Mouse (Mus musculus) macrophage (primary cell): ENCODE measurements around the gene Osbpl10. TPM values are rescaled to one million over a fixed set of nuclear protein-coding genes. Genes with fewer than 3 reads are reported as not detected.

Experiments
- H3K27ac ChIP-seq: fragments of 350-480 bp; formaldehyde crosslinking; 2 replicates; pipeline ENCODE4 v1.9.0; 2021
- H3K36me3 ChIP-seq: fragments of 350-480 bp; formaldehyde crosslinking; 2 replicates; pipeline ENCODE4 v1.9.0; 2021; ENCODE audit errors: inconsistent target
- H3K4me3 ChIP-seq: fragments of 350-480 bp; formaldehyde crosslinking; 2 replicates; pipeline ENCODE4 v1.9.0; 2021; ENCODE audit errors: inconsistent target
- H3K79me2 ChIP-seq: fragments of 350-480 bp; formaldehyde crosslinking; 2 replicates; pipeline ENCODE4 v1.9.0; 2021; ENCODE audit errors: inconsistent target
- WGBS: methylation state at CpG from one replicate; pipeline ENCODE4 v1.1.7; 2026; ENCODE audit warnings: inconsistent platforms; ENCODE audit not compliant: missing documents; 5-methylcytosine and 5-hydroxymethylcytosine counted together
- polyA plus RNA-seq: library from polyadenylated mRNA; stranded (reverse); fragments of 250-400 nt; gene quantifications from 3 replicates; pipeline ENCODE4 v1.2.4, GENCODE M21; 2018; ENCODE audit warnings: inconsistent platforms

Osbpl10 gene
- polyA plus RNA-seq, 1 experiment from 2014 or later = not detected

GRCm38 (mm10) chr9:115120276-115120675 lies 141.9 kb downstream of the Osbpl10 start:
- 93% methylated on average over 5 of the region's 5 CpGs for WGBS
- H3K79me2 ChIP-seq = no peaks in the 10 kb centered on the region
- H3K4me3 ChIP-seq = no peak overlapping the region
- no peak overlapping the region for H3K27ac ChIP-seq
- H3K36me3 ChIP-seq = no peaks in the 10 kb centered on the region

GRCm38 (mm10) chr9:115120678-115121224 lies 142.4 kb downstream of the Osbpl10 start:
- Histone ChIP-seq H3K4me3 (no peak overlapping the region), H3K36me3 (no peaks in the 10 kb centered on the region), H3K79me2 (no peaks in the 10 kb centered on the region), H3K27ac (no peak overlapping the region)
- 75% methylated on average over 17 of the region's 17 CpGs for WGBS

- H3K27ac ChIP-seq = no peak overlapping the region
- H3K36me3 ChIP-seq = no peaks in the 10 kb centered on the region
- H3K4me3 ChIP-seq = no peak overlapping the region
- WGBS = 89% methylated on average over 10 of the region's 10 CpGs
- no peaks in the 10 kb centered on the region for H3K79me2 ChIP-seq
These were observed 149.0 kb downstream of the Osbpl10 start for GRCm38 (mm10) chr9:115127342-115127741.

DNA sequence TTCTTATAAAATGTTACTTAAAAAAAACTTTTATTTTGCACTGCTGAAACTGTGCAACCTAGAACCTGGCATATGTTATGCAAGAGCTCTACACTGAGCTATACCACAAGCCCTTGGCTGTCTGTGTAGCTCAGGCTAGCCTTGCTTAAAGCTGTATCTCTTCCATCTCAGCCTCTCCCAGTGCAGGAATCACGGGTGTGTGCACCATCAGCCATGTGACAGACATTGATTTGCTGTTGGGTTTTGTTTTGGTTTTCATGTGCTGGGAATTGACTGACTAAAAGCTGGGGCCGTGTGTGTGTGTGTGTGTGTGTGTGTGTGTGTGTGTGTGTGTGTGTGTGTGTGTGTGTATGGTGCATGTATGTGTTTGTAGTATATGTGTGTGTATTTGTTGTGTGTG lies 155.6 kb downstream of the Osbpl10 start:
- 81% methylated on average over 2 of the region's 2 CpGs for WGBS
- Histone ChIP-seq H3K4me3 (no peak overlapping the region), H3K79me2 (no peaks in the 10 kb centered on the region)

GRCm38 (mm10) chr9:115134736-115135135 lies 156.4 kb downstream of the Osbpl10 start:
- no peaks in the 10 kb centered on the region for H3K36me3 ChIP-seq
- 86% methylated on average over 4 of the region's 4 CpGs for WGBS
- no peak overlapping the region for H3K4me3 ChIP-seq
- H3K79me2 ChIP-seq = no peaks in the 10 kb centered on the region
- H3K27ac ChIP-seq = no peak overlapping the region

More for the DNA sequence above, 155.6 kb downstream of the Osbpl10 start:
- H3K27ac ChIP-seq = no peak overlapping the region
- H3K36me3 ChIP-seq = no peaks in the 10 kb centered on the region

- Histone ChIP-seq H3K79me2 (no peaks in the 10 kb centered on the region), H3K36me3 (no peaks in the 10 kb centered on the region), H3K4me3 (no peak overlapping the region), H3K27ac (no peak overlapping the region)
- WGBS = 87% methylated on average over 8 of the region's 8 CpGs
These were observed 157.0 kb downstream of the Osbpl10 start for GRCm38 (mm10) chr9:115135352-115135751.

GRCm38 (mm10) chr9:115137858-115138257 lies 159.5 kb downstream of the Osbpl10 start:
- no peaks in the 10 kb centered on the region for H3K79me2 ChIP-seq
- 64% methylated on average over 3 of the region's 3 CpGs for WGBS
- no peak overlapping the region for H3K27ac ChIP-seq

DNA sequence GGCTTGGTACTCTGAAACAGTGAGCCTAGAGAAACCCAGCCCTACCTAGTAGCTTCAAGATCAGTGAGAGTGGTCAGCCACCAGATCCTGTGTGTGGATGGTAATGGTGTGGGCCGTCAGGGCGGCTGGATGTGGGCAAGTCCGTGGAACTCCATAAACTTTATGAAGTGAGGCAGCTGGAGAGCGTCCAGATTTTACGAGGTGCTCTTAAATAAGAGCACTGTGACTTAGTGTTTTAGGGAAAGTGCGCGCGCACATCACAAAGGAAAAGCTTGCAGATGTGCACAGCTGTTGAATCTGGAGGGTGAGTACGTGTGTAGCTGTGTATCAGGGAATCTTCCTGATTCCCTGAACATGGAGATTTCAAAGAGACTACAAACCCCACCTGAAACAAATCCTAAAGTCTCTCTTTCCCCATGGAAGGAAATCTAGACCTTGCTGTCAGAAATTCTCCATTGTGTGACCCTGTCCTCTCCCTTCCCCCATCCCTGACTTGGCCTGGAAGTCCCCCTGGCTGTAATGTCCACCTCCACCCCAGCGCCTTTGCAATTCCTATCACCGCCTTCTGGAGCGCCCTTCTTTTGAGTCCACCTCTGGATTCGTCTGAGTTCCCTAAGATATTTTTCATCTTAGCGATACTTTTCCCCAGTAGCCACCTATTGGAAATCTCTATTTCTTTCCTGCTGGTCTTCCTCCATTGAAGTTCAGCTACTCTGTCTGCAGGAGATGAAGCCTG lies 161.4 kb downstream of the Osbpl10 start:
- H3K4me3 ChIP-seq = no peak overlapping the region
- H3K36me3 ChIP-seq = no peaks in the 10 kb centered on the region
- 88% methylated on average over 14 of the region's 14 CpGs for WGBS
- no peak overlapping the region for H3K27ac ChIP-seq
- no peaks in the 10 kb centered on the region for H3K79me2 ChIP-seq

More at GRCm38 (mm10) chr9:115137858-115138257, 159.5 kb downstream of the Osbpl10 start:
- Histone ChIP-seq H3K4me3 (no peak overlapping the region), H3K36me3 (no peaks in the 10 kb centered on the region)

DNA sequence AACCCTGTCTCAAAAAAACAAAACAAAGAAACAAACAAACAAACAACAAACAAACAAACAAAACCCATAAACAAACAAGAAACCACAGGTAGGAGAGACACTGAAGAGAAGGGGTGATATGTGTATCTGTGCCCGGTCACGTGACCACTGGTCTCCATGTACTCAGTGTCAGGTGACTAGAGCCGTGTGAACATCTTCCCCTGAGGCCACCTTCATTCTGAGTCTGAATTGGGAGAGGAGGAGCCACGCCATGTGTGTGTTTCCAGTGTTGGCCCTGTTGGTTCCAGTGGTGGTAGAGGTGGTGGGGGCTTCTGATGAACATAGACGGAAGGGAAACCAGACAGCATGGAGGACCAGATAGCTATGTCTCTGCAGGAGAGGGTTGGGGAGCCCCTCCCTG lies 168.8 kb downstream of the Osbpl10 start:
- 93% methylated on average over 5 of the region's 5 CpGs for WGBS
- Histone ChIP-seq H3K36me3 (no peaks in the 10 kb centered on the region), H3K4me3 (no peak overlapping the region), H3K27ac (no peak overlapping the region), H3K79me2 (no peaks in the 10 kb centered on the region)

GRCm38 (mm10) chr9:115147586-115148355 lies 169.4 kb downstream of the Osbpl10 start:
- Histone ChIP-seq H3K4me3 (no peak overlapping the region), H3K36me3 (no peaks in the 10 kb centered on the region), H3K79me2 (no peaks in the 10 kb centered on the region), H3K27ac (no peak overlapping the region)
- 93% methylated on average over 10 of the region's 13 CpGs for WGBS

DNA sequence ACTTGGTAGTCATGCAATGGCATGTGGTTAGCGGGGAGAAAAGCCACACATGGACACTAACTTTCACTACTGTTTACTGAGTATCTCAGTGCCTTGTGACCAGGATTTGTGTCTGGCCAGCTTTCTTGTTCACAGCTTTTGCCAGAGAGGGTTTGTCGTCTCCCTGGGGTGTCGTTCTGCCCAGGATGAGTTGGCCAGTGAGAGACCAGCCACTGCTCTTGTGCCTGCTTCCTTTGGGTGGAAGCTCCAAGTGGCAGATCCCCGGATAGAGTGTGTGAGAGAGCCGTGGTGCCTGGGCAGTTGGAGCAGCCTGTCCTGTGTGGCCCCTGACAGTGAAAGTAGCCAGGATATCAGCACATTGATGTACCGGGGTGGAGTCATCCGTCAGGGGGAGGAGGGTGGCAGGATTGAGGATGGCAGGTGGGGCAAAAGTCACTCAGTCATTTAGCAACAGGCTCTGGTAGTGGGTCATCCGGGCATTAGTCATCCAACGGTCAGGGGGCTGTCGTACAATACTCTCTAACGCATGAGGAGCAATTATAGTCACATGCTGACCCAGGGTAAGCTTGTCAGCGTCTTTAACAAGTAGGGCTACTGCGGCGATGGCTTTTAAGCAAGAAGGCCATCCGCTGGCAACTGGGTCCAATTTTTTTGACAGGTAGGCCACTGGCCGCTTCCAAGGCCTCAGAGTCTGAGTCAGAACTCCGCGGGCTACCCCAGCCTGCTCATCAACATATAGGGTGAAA lies 170.8 kb downstream of the Osbpl10 start:
- H3K36me3 ChIP-seq = no peaks in the 10 kb centered on the region
- WGBS = 94% methylated on average over 18 of the region's 18 CpGs
- H3K27ac ChIP-seq = no peak overlapping the region
- no peaks in the 10 kb centered on the region for H3K79me2 ChIP-seq
- H3K4me3 ChIP-seq = no peak overlapping the region

DNA sequence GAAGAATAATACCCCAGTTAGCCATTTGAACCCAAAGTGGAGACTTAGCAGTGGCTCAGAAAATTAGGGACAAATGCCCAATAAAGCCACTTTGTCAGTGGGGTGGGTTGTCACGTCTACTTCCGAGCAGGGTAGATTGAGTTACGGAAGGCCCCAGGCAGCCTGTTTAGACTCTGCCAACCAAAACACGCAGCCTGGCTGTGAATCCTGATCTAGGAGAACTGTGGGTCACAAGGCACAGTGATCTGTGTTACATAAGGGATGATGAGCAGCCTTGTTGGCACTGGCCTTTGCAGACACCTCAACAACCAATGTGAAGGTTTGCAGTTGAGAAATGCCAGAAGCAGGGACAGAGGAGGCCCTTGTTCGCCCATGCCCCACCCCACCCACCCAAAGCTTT lies 183.2 kb downstream of the Osbpl10 start:
- Histone ChIP-seq H3K36me3 (no peaks in the 10 kb centered on the region), H3K27ac (no peak overlapping the region), H3K79me2 (no peaks in the 10 kb centered on the region), H3K4me3 (no peak overlapping the region)
- 92% methylated on average over 5 of the region's 5 CpGs for WGBS

- Histone ChIP-seq H3K36me3 (no peaks in the 10 kb centered on the region), H3K79me2 (no peaks in the 10 kb centered on the region), H3K4me3 (no peak overlapping the region), H3K27ac (no peak overlapping the region)
- 80% methylated on average over 5 of the region's 5 CpGs for WGBS
These were observed 184.7 kb downstream of the Osbpl10 start for GRCm38 (mm10) chr9:115163031-115163430.

DNA sequence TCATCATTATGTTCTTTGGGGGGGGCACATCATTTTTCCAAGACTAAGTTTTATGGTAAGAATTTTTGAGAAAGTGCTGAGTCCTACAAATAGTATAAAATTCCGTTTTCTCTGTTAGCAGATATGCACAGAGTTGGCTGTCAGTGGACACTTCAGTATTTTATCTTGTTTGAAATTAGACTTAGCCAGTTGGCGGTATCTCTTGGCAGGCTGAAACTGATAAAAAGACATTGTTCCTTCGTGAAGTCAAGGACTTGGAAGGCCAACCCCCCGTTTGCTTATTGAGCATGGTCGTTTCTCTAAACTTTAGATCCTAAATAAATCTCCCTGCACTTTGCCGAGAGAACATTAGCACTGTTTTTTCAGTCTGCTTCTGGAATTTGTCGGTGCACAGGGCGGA lies 185.3 kb downstream of the Osbpl10 start:
- 92% methylated on average over 8 of the region's 8 CpGs for WGBS
- Histone ChIP-seq H3K4me3 (no peak overlapping the region), H3K79me2 (no peaks in the 10 kb centered on the region), H3K27ac (no peak overlapping the region), H3K36me3 (no peaks in the 10 kb centered on the region)
